Mouse (Mus musculus) lung, adult 2 months (tissue): ENCODE measurements around the gene Hnrnpd.

Experiments
- CTCF ChIP-seq: fragments of 200-500 bp; IDR thresholded peaks from 2 replicates; pipeline ENCODE4 v1.5.1; 2011; ENCODE audit warnings: mild to moderate bottlenecking, low read length, control low read depth; ENCODE audit not compliant: insufficient read depth
- POLR2A ChIP-seq: fragments of 200-500 bp; IDR thresholded peaks from 2 replicates; pipeline ENCODE4 v1.6.1; 2011; ENCODE audit warnings: low read depth, mild to moderate bottlenecking, control low read depth, low read length, borderline replicate concordance; ENCODE audit errors: extremely low read depth

DNA sequence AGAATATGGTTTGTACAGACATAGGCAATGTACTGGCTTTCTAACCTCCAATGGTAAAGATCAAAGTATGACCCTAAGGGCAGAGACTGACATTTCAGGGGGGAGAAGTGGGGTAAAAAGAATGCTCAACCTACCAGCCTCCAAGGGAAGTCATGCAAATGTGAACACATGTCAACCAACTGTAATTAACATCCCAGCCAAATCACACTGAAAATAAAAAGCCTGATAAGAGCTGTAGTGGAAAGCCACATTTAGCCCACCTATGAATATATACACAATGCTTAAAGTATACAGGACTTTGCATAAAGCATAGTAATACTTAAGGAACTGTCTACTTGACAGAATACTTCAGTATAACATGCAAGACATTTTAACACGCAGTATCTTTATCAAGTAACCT is 3.0 kb downstream of the Hnrnpd start:
- TF ChIP-seq POLR2A: no peak
- TF ChIP-seq CTCF: no peak
